Mouse (Mus musculus) erythroblast, embryonic 14.5 days (primary cell): Measurements from ENCODE around the gene Coro1b. TPM values are rescaled to one million over a fixed set of nuclear protein-coding genes. Genes with fewer than 3 reads are reported as not detected.
"Not testable (repeated sequence)": the region's sequence is repeated elsewhere in the genome, so short reads cannot be mapped to it uniquely, and the experiment has no call there.

Experiments used
- H3K27me3 ChIP-seq: 2 replicates; pipeline ENCODE4 v1.6.1; 2012; ENCODE audit warnings: inconsistent platforms; ENCODE audit not compliant: control insufficient read depth
- H3K36me3 ChIP-seq: 2 replicates; pipeline ENCODE4 v1.6.1; 2012; ENCODE audit warnings: mild to moderate bottlenecking, inconsistent platforms; ENCODE audit not compliant: control insufficient read depth
- H3K4me1 ChIP-seq: 2 replicates; pipeline ENCODE4 v1.6.1; 2012; ENCODE audit warnings: inconsistent platforms; ENCODE audit not compliant: control insufficient read depth
- H3K4me3 ChIP-seq: replicated peaks from 2 replicates; pipeline ENCODE3; 2012; ENCODE audit warnings: moderate library complexity, mild to moderate bottlenecking, inconsistent platforms
- H3K9me3 ChIP-seq: 2 replicates; pipeline ENCODE4 v1.6.1; 2012; ENCODE audit warnings: low read length, inconsistent platforms, mixed read lengths; ENCODE audit not compliant: control insufficient read depth
- GATA1 ChIP-seq: IDR thresholded peaks from 2 replicates; pipeline ENCODE4 v1.6.1; 2012; ENCODE audit warnings: low read length, inconsistent platforms, mixed read lengths
- TAL1 ChIP-seq: IDR thresholded peaks from 3 replicates; pipeline ENCODE4 v1.6.1; 2012; ENCODE audit warnings: low read length, inconsistent platforms, mixed read lengths
- polyA plus RNA-seq: library from polyadenylated mRNA; stranded (reverse); fragments of >175 nt; gene quantifications from 2 replicates; pipeline ENCODE4 v1.2.3, GENCODE M21; 2012

Coro1b gene
- polyA plus RNA-seq, 1 experiment: 7.5 TPM

- TF ChIP-seq TAL1 (no peak), GATA1 (no peak)
- Histone ChIP-seq H3K9me3 (peaks cover 4% of the 10 kb centered on the region), H3K4me3 (peak within 1 kb of the TSS; percentile 86), H3K27me3 (no peaks in the 10 kb centered on the region), H3K4me1 (peaks cover 89% of the 10 kb centered on the region), H3K36me3 (peaks cover 44% of the 10 kb centered on the region)
Observed at GRCm38 (mm10) chr19:4125741-4126696, 22.4 kb upstream of the Coro1b start, which contains the start of gene Aip. TSS of gene Aip (minus strand) at chr19:4125858.

GRCm38 (mm10) chr19:4126759-4127495 is 21.5 kb upstream of the Coro1b start:
- H3K27me3 ChIP-seq: no peaks in the 10 kb centered on the region
- TF ChIP-seq TAL1 (no peak), GATA1 (no peak)
- peaks cover 2% of the 10 kb centered on the region for H3K9me3 ChIP-seq
- H3K4me1 ChIP-seq: peaks cover 89% of the 10 kb centered on the region
- H3K4me3 ChIP-seq: peak overlapping the region; percentile 86
- peaks cover 53% of the 10 kb centered on the region for H3K36me3 ChIP-seq

GRCm38 (mm10) chr19:4129462-4129861 is 19.0 kb upstream of the Coro1b start:
- H3K36me3 ChIP-seq: peaks cover 74% of the 10 kb centered on the region
- no peaks in the 10 kb centered on the region for H3K27me3 ChIP-seq
- peaks cover 81% of the 10 kb centered on the region for H3K4me1 ChIP-seq
- peaks cover 2% of the 10 kb centered on the region for H3K9me3 ChIP-seq
- no peak for TF ChIP-seq GATA1
- no peak for TF ChIP-seq TAL1
- H3K4me3 ChIP-seq: peak overlapping the region; percentile 84

DNA sequence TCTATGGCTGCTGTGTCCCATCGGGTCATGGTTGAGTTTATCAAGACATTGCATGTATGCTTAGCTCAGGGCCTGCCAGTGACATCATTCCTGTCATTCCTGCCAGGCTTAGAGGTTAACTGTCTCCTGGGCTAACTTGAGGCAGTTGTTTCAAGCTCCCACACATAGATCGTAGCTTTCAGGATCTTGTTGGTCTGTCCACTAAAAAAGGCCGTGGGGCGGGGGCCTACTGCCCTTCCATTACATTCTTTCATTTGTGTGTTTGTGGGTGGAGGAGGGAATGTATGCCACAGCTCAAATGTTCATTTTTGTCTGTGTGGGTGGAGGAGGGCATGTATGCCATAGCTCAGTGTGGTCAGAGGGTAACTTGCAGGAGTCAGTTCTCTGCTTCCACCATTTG is 18.3 kb upstream of the Coro1b start:
- Histone ChIP-seq H3K4me1 (peaks cover 80% of the 10 kb centered on the region), H3K36me3 (peaks cover 77% of the 10 kb centered on the region), H3K9me3 (peaks cover 2% of the 10 kb centered on the region), H3K27me3 (no peaks in the 10 kb centered on the region), H3K4me3 (peak overlapping the region; percentile 84)
- TF ChIP-seq TAL1 (no peak), GATA1 (no peak)

- peaks cover 78% of the 10 kb centered on the region for H3K36me3 ChIP-seq
- TF ChIP-seq TAL1: no peak
- no peak for TF ChIP-seq GATA1
- no peaks in the 10 kb centered on the region for H3K27me3 ChIP-seq
- H3K9me3 ChIP-seq: peaks cover 2% of the 10 kb centered on the region
- peak overlapping the region; percentile 84 for H3K4me3 ChIP-seq
- H3K4me1 ChIP-seq: peaks cover 85% of the 10 kb centered on the region
Observed at GRCm38 (mm10) chr19:4131075-4131474, 17.3 kb upstream of the Coro1b start.

DNA sequence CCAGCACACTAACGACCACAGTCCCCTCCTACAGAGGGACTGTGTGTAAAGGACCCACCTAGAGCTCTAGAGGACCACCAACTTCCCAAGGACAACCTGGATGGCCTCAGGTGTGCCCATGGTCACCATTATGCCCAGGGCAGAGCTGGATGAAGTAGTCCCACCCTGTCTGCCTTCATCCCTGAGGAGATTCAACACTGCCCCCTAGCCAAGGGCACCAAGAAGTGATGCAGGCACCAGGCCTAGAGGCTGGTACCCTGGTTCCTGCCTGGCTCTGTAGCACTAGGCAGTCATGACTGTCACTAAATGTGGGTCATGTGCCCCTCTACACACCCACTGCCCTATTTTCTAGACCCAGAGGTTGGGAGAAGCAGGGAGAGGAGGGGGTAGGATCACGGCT is 16.7 kb upstream of the Coro1b start:
- H3K27me3 ChIP-seq: peaks cover 2% of the 10 kb centered on the region; the same call in 1 of the 2 replicates
- H3K4me1 ChIP-seq: peaks cover 83% of the 10 kb centered on the region
- H3K4me3 ChIP-seq: peak overlapping the region; percentile 84
- TF ChIP-seq TAL1 (no peak), GATA1 (no peak)
- H3K9me3 ChIP-seq: peaks cover 2% of the 10 kb centered on the region
- H3K36me3 ChIP-seq: peaks cover 76% of the 10 kb centered on the region

DNA sequence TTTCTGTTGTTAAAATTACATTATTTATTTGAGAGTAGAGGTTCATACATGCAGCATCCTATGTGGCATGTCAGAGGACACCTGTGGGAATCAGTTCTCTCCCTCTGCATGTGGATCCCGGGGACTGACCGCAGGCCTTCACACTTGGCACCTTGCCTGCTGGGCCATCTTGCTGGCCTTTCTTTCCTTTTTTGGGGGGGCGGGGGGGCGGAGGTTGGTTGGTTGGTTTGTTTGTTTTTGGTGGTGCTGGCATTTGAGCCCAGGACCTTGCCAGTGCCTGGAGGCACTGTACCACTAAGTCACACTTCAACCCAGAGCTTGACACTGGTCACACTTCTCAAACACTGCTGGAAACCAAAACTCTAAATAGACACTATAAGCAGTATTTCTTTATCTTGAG is 14.1 kb upstream of the Coro1b start:
- Histone ChIP-seq H3K4me3 (no peak overlapping the region), H3K9me3 (no peaks in the 10 kb centered on the region), H3K27me3 (peaks cover 13% of the 10 kb centered on the region), H3K36me3 (peaks cover 50% of the 10 kb centered on the region), H3K4me1 (peaks cover 67% of the 10 kb centered on the region)
- no peak for TF ChIP-seq TAL1
- TF ChIP-seq GATA1: no peak

GRCm38 (mm10) chr19:4135229-4135962 is 13.0 kb upstream of the Coro1b start:
- peaks cover 40% of the 10 kb centered on the region for H3K36me3 ChIP-seq
- H3K4me1 ChIP-seq: peaks cover 56% of the 10 kb centered on the region
- H3K4me3 ChIP-seq, H3K9me3 ChIP-seq: not testable (repeated sequence)
- H3K27me3 ChIP-seq: peaks cover 22% of the 10 kb centered on the region

- not testable (repeated sequence) for H3K9me3 ChIP-seq
- Histone ChIP-seq H3K4me3 (peak overlapping the region; percentile 36), H3K4me1 (peaks cover 51% of the 10 kb centered on the region), H3K27me3 (peaks cover 24% of the 10 kb centered on the region), H3K36me3 (peaks cover 35% of the 10 kb centered on the region)
Observed at GRCm38 (mm10) chr19:4135963-4136345, 12.5 kb upstream of the Coro1b start.
